Mouse (Mus musculus) testis, adult 2 months (tissue): Measurements from ENCODE around the gene Cgas.

Experiments
- CTCF ChIP-seq: fragments of 200-500 bp; IDR thresholded peaks from 2 replicates; pipeline ENCODE4 v1.5.1; 2012; ENCODE audit warnings: low read depth, mild to moderate bottlenecking, inconsistent platforms, low read length, moderate library complexity; ENCODE audit not compliant: control insufficient read depth, insufficient read depth, insufficient replicate concordance
- POLR2A ChIP-seq: fragments of 200-500 bp; IDR thresholded peaks from 2 replicates; pipeline ENCODE4 v1.6.1; 2012; ENCODE audit warnings: low read depth, mild to moderate bottlenecking, inconsistent platforms, low read length, moderate library complexity; ENCODE audit not compliant: control insufficient read depth

- TF ChIP-seq CTCF (no peak), POLR2A (no peak)
These were observed 49.3 kb downstream of the Cgas start for GRCm38 (mm10) chr9:78393741-78394140.
